8 mouse cellular contexts compared by ENCODE assay signal in the genomic region with DNA sequence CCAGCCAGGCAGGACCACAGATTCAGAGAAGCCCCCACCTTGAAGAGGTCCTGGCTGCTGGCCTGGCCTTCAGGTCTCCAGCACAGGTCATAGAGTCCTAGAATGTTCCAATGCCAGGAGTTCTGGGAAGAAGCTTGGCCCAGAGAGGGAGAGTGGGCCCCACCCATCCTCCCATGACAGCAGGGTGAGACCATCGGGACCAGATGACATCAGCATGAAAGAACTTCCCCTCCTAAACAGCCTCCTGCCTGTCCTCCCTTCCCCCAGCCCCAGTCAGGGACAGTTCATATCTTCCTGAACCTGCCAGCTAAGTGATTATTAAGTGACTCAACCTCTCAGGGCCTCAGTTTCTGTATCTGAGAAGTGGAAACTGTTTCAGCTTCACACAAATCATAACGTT. TPM values are rescaled to one million over a fixed set of nuclear protein-coding genes. Genes with fewer than 3 reads are reported as not detected.
DNase-seq lines count a peak whose midpoint lies in the region; ATAC-seq lines count a peak whose summit lies in the region.

No protein-coding gene starts in this region.

- no peak overlapping the region for H3K4me2 ChIP-seq in liver, embryonic 11.5 days
- no peak overlapping the region for H3K4me2 ChIP-seq in embryonic facial prominence, embryonic 14.5 days (ENCODE audit: low read depth, low read length)

- WGBS in liver, embryonic 11.5 days = 19% methylated on average over 2 of the region's 2 CpGs
- WGBS in embryonic facial prominence, embryonic 14.5 days = 50% methylated on average over 2 of the region's 2 CpGs

- H3K9ac ChIP-seq in liver, embryonic 11.5 days (ENCODE audit: low read depth, low read length) = no peak overlapping the region
- H3K9ac ChIP-seq in embryonic facial prominence, embryonic 14.5 days (ENCODE audit: low read depth, low read length) = no peak overlapping the region

- H3K27me3 ChIP-seq in liver, embryonic 11.5 days (replicated peaks; ENCODE audit: control insufficient read depth, insufficient read depth, low read length) = no peaks in the 10 kb centered on the region
- H3K27me3 ChIP-seq in embryonic facial prominence, embryonic 14.5 days (replicated peaks; ENCODE audit: control insufficient read depth, insufficient read depth, low read length) = no peaks in the 10 kb centered on the region

- peaks cover 5% of the 10 kb centered on the region for H3K36me3 ChIP-seq in liver, embryonic 11.5 days (ENCODE audit: control insufficient read depth, insufficient read depth, low read length)
- peaks cover 17% of the 10 kb centered on the region for H3K36me3 ChIP-seq in embryonic facial prominence, embryonic 14.5 days (ENCODE audit: control insufficient read depth, insufficient read depth, low read length)

- ATAC-seq in liver, embryonic 11.5 days (replicated peaks; ENCODE audit: low FRiP score) = no peak; the same call in 1 of the 2 replicates
- ATAC-seq in embryonic facial prominence, embryonic 14.5 days (ENCODE audit: low read depth) = no peak
- peak; percentile 30; the same call in 1 of the 2 replicates for ATAC-seq in megakaryocyte progenitor cell, adult 5-6 weeks (replicated peaks; ENCODE audit: poor library complexity)

- H3K27ac ChIP-seq in liver, embryonic 11.5 days (ENCODE audit: low read depth, low read length) = no peak overlapping the region
- H3K27ac ChIP-seq in embryonic facial prominence, embryonic 14.5 days (replicated peaks; ENCODE audit: low read depth, low read length) = no peak overlapping the region

- H3K4me3 ChIP-seq in liver, embryonic 11.5 days (ENCODE audit: low read depth, low read length) = no peak overlapping the region
- no peak overlapping the region for H3K4me3 ChIP-seq in embryonic facial prominence, embryonic 14.5 days (ENCODE audit: low read depth, low read length)

- H3K9me3 ChIP-seq in liver, embryonic 11.5 days (ENCODE audit: control insufficient read depth, low read length) = no peaks in the 10 kb centered on the region
- H3K9me3 ChIP-seq in embryonic facial prominence, embryonic 14.5 days (ENCODE audit: control insufficient read depth, low read length) = no peaks in the 10 kb centered on the region

- H3K4me1 ChIP-seq in liver, embryonic 11.5 days (replicated peaks; ENCODE audit: control insufficient read depth, insufficient read depth, low read length) = peaks cover 40% of the 10 kb centered on the region
- peaks cover 13% of the 10 kb centered on the region for H3K4me1 ChIP-seq in embryonic facial prominence, embryonic 14.5 days (ENCODE audit: control insufficient read depth, insufficient read depth, low read length)

- intact Hi-C loops in left cerebral cortex, postnatal 14 days (cut with DNase I) = no loop called here

- peak; percentile 35 for DNase-seq in liver
- DNase-seq in liver, embryonic 11.5 days (ENCODE audit: low spot score) = no peak
- peak; percentile 30 for DNase-seq in embryonic facial prominence, embryonic 14.5 days (ENCODE audit: low spot score)
- peak; percentile 52 to 63 for DNase-seq in kidney, adult 8-10 months
- DNase-seq in left cerebral cortex, postnatal 14 days (ENCODE audit: low spot score in 2 of 2) = no peak
- no peak for DNase-seq in ovary, postnatal 10 days (ENCODE audit: low spot score)
- no peak for DNase-seq in left cerebral cortex, adult 9 months (ENCODE audit: low spot score in 2 of 2)

RNA-seq across cellular contexts. Expression of gene Carhsp1, which starts 5.5 kb away (rescaled TPM):
- polyA plus RNA-seq in liver, embryonic 11.5 days (2014; fragmentation: Nextera tagmentation; extraction: Ambion mirVana) = 24.9 and 25.4 TPM in 2 replicates
- 29.2 and 32.1 TPM in 2 replicates for polyA plus RNA-seq in embryonic facial prominence, embryonic 14.5 days (2014; fragmentation: Nextera tagmentation; extraction: Ambion mirVana)
- 4.5 and 5.8 TPM in 2 replicates for total RNA-seq in megakaryocyte progenitor cell, adult 5-6 weeks (2015)
- total RNA-seq in megakaryocyte progenitor cell, adult 5-6 weeks (2017) = 6.0 and 7.9 TPM in 2 replicates
- total RNA-seq in left cerebral cortex, postnatal 14 days (2021) = 10 to 100 TPM in 1 of 2 experiments, 1 to 10 TPM in 1; 8.6 to 13.9 TPM

RNA-seq across cellular contexts. Expression of gene Gm5767, which starts 14.1 kb away (rescaled TPM):
- not detected in 2 replicates for polyA plus RNA-seq in liver, embryonic 11.5 days (2014; fragmentation: Nextera tagmentation; extraction: Ambion mirVana)
- polyA plus RNA-seq in embryonic facial prominence, embryonic 14.5 days (2014; fragmentation: Nextera tagmentation; extraction: Ambion mirVana) = not detected in 2 replicates
- total RNA-seq in megakaryocyte progenitor cell, adult 5-6 weeks (2015) = not detected in 2 replicates
- not detected in 2 replicates for total RNA-seq in megakaryocyte progenitor cell, adult 5-6 weeks (2017)
- not detected for total RNA-seq in left cerebral cortex, postnatal 14 days (2021)

RNA-seq across cellular contexts. Expression of gene Tmem186, which starts 28.9 kb away (rescaled TPM):
- polyA plus RNA-seq in liver, embryonic 11.5 days (2014; fragmentation: Nextera tagmentation; extraction: Ambion mirVana) = 16.4 and 19.4 TPM in 2 replicates
- 11.4 and 14.1 TPM in 2 replicates for polyA plus RNA-seq in embryonic facial prominence, embryonic 14.5 days (2014; fragmentation: Nextera tagmentation; extraction: Ambion mirVana)
- total RNA-seq in megakaryocyte progenitor cell, adult 5-6 weeks (2015) = 6.7 and 8.0 TPM in 2 replicates
- total RNA-seq in megakaryocyte progenitor cell, adult 5-6 weeks (2017) = 13.5 and 17.0 TPM in 2 replicates
- total RNA-seq in left cerebral cortex, postnatal 14 days (2021) = 10 to 100 TPM; 11.2 to 12.6 TPM

RNA-seq across cellular contexts. Expression of gene Pmm2, which starts 29.0 kb away (rescaled TPM):
- polyA plus RNA-seq in liver, embryonic 11.5 days (2014; fragmentation: Nextera tagmentation; extraction: Ambion mirVana) = 52.9 and 55.8 TPM in 2 replicates
- polyA plus RNA-seq in embryonic facial prominence, embryonic 14.5 days (2014; fragmentation: Nextera tagmentation; extraction: Ambion mirVana) = 42.4 and 47.5 TPM in 2 replicates
- 42.9 and 46.5 TPM in 2 replicates for total RNA-seq in megakaryocyte progenitor cell, adult 5-6 weeks (2015)
- total RNA-seq in megakaryocyte progenitor cell, adult 5-6 weeks (2017) = 49.1 and 50.9 TPM in 2 replicates
- 10 to 100 TPM; 33.7 to 33.8 TPM for total RNA-seq in left cerebral cortex, postnatal 14 days (2021)

Comparison
In these comparisons a context has a peak if more than half of its experiments do, and no peak if none do; other contexts are left out.
1. DNase-seq: peak in liver (single experiment), embryonic facial prominence, embryonic 14.5 days (single experiment) and kidney, adult 8-10 months (2 of 2); none in liver, embryonic 11.5 days (single experiment), left cerebral cortex, postnatal 14 days (0 of 2), ovary, postnatal 10 days (single experiment) and left cerebral cortex, adult 9 months (0 of 2).